Mouse (Mus musculus): ENCODE data around the gene Pdzrn4. TPM values are rescaled to one million over a fixed set of nuclear protein-coding genes. Genes with fewer than 3 reads are reported as not detected.
"Not testable (repeated sequence)": the region's sequence is repeated elsewhere in the genome, so short reads cannot be mapped to it uniquely, and the experiment has no call there.

Pdzrn4 gene
- under 1 TPM; 0.44 to 0.94 (median 0.49) TPM for total RNA-seq (2022)

GRCm38 (mm10) chr15:92396770-92397608, at the start of gene Pdzrn4:
Pdzrn4 (plus strand) TSS chr15:92396881.
- peak in 1 of 2 experiments; percentile 2 for DNase-seq (ENCODE audit: low spot score in 2 of 2)

DNA sequence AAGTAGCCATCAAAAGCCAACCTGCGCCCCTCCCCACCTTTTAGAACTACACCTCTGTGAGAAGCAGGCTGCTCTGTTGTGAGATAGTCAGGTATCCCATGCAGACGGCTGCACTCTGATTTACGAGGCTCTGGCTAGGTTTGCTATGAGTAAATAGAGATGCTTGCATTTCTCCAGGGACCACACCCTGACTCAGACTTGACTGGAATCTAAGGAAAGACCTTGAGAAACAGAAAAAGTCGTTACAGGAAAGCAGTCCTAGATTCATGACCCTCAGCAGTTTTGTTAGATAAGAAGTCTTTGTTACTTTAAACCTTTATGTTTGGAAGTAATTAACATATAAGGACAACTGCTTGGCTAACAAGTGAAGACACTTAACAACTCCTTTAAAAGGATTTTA, 49.3 kb upstream of the Pdzrn4 start:
- no peak for DNase-seq (ENCODE audit: low spot score in 2 of 2)

- DNase-seq (ENCODE audit: low spot score in 2 of 2): no peak
Measured at GRCm38 (mm10) chr15:92347902-92348301, 48.8 kb upstream of the Pdzrn4 start.

GRCm38 (mm10) chr15:92348453-92348852, 48.2 kb upstream of the Pdzrn4 start:
- not testable (repeated sequence) for DNase-seq (ENCODE audit: low spot score in 2 of 2)

DNA sequence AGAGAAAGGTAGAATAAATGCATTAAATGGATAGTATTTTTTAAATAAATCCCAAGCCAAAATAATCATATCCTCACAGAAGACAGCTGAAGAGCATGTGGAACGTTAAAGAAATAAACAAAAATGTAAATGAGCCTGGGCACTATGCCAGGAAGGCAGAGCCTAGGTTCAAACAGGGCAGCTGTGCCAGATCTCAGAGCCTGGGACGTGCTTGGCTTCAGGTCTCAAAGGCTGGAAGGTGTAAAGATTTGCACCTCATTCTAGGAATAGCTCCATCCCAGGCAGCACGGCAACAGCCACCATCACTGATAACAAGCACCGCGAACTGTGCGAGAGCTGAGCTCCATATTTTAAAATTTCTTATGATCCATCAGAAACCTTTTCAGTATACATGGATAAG, 32.5 kb upstream of the Pdzrn4 start:
- DNase-seq (ENCODE audit: low spot score in 2 of 2): no peak

- DNase-seq (ENCODE audit: low spot score in 2 of 2): no peak
Measured at GRCm38 (mm10) chr15:92364592-92364991, 32.1 kb upstream of the Pdzrn4 start.

DNA sequence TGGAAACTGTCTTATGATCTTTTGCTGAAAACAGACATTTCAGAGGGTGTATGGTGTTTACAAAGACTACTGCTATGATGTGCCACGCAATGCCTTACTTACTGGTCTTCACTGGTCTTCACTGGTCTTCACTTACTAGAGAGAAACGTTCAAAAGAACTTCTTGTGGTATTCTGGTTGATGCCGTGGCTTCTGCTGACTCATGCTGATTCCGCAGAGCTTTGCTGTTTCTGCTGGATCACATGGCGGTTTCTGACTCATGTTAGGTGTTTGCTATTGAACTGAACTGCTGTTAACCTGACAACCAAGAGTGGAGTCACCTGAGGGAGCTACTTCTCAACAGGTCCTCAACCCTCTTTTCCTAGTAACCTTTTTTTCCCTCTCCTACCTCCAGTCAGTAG, 1.9 kb upstream of the Pdzrn4 start:
- DNase-seq (ENCODE audit: low spot score in 2 of 2): no peak

GRCm38 (mm10) chr15:92398747-92399146, 2.1 kb downstream of the Pdzrn4 start:
- DNase-seq (ENCODE audit: low spot score in 2 of 2): no peak

- DNase-seq (ENCODE audit: low spot score in 2 of 2): no peak
Measured at GRCm38 (mm10) chr15:92399278-92399677, 2.6 kb downstream of the Pdzrn4 start.

DNA sequence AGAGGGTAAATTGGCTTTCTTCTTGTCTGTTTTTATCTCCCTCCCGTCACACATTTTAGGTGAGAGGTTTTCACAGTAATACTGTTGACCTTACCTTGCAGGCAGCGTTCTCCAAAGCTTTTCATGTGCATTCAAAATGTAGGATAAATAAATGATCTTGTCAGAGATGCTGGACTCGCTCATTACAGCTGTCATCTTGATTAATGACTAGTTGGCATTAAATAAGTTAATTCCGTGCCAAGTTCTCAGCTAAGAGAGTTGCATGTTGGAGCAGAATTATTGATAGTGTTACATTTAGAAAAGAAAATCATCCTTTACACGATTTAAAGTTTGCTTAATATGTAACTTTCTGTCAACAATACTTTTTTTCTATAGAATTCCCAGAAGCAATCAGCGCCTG, 4.9 kb downstream of the Pdzrn4 start:
- DNase-seq (ENCODE audit: low spot score in 2 of 2): no peak

- DNase-seq (ENCODE audit: low spot score in 2 of 2): no peak
Measured at GRCm38 (mm10) chr15:92415323-92415722, 18.6 kb downstream of the Pdzrn4 start.

- DNase-seq (ENCODE audit: low spot score in 2 of 2): no peak
Measured at GRCm38 (mm10) chr15:92416141-92416540, 19.5 kb downstream of the Pdzrn4 start.

- DNase-seq (ENCODE audit: low spot score in 2 of 2): no peak
Measured at GRCm38 (mm10) chr15:92416658-92417057, 20.0 kb downstream of the Pdzrn4 start.

DNA sequence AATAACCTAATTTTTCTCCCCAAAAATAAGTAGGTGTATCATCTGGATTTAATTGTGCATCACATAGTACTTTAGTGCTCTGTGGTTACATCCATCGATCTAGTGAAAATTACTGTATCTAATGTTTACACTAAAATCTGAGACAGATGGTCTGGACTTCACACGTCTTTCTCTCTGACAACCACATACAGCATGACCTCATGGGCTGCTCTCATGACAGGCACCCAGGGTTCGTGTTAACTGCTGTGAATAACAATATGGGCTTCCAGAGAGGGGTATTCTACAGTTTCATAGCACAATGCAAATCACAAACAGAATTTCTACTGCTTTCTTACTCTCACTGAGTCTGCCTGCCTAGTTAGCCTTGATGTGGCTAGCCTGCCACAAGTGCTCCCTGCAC, 20.4 kb downstream of the Pdzrn4 start:
- DNase-seq (ENCODE audit: low spot score in 2 of 2): no peak

GRCm38 (mm10) chr15:92434605-92435004, 37.9 kb downstream of the Pdzrn4 start:
- no peak for DNase-seq (ENCODE audit: low spot score in 2 of 2)

DNA sequence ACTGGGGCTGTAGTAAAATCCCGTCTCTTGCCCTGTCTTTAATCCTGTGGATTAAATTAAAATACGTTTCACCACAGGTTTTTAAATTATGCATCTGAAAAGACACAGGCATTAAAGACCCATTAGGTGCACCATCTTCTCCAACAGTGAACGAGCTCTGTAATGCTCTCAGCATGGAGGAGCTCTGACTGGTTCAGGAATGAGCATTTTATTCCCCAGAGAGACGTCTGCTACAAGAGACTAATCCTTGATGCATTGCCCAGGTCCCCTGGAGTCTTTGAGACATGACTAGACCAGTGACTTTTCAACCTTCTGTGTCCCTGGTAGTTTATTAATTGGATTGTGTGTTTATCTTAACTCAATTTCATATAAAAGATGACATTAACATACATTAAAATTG, 38.6 kb downstream of the Pdzrn4 start:
- DNase-seq (ENCODE audit: low spot score in 2 of 2): no peak

- no peak for DNase-seq (ENCODE audit: low spot score in 2 of 2)
Measured at GRCm38 (mm10) chr15:92441630-92442180, 45.0 kb downstream of the Pdzrn4 start.

DNA sequence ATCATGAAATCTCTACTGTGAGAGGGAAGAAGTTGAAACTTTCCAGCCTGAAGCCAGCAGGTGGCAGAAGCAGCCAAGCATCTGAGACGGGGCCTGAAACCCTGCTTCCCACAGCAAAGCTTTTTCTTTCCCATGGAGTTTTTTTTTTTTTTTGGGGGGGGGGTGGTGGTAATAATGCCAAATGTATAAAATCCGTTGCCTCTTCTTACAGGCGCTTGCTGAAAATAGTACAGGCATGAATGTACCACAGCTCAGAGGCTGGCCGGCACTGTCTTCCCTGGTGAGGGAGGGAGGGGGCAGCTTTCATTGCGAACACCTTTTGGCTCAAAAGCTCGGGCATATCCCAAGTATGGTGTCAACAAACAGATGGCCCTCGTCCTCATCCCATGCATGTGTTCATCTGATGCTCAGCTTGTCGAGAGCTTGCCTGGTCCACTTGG, 51.0 kb downstream of the Pdzrn4 start:
- no peak for DNase-seq (ENCODE audit: low spot score in 2 of 2)

DNA sequence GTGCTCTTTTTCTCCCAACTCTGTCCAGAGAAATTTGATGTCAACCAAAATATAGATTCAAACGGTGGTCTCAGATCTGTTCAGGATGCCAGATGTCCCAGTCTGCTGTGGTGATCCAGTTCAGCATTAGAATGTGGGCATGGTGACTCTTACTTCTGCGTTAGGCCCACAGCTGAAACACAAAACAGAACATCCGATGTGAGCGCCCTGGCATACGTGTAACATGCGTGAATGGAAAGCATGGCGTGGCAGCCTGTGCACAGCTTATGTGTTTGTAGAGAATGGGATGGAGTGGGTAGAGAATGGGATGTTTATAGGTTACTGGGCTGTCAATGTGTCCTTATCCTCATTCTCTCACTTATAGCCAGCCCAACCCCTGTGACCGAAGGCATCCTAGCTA, 52.4 kb downstream of the Pdzrn4 start:
- DNase-seq (ENCODE audit: low spot score in 2 of 2): no peak

DNA sequence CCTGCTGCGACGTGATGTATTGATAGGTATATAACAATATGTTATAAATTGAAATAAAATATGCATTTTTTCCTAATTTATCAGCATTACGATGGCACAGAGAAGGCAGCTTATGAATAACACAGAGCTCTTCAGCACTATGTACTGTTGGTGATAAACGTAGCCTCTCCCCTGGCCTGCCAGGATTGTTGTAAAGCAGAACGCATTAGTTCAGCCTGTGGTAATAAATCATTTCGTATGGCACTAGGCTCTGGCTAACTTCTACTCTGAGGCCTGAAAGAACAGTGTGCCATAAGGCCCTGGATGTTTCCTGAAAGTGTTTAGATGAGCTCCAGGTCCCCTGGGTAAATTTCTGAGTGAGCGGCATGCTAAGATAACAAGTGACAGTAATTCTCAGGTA, 55.9 kb downstream of the Pdzrn4 start:
- DNase-seq (ENCODE audit: low spot score in 2 of 2): no peak

- DNase-seq (ENCODE audit: low spot score in 2 of 2): no peak
Measured at GRCm38 (mm10) chr15:92482198-92482597, 85.5 kb downstream of the Pdzrn4 start.

DNA sequence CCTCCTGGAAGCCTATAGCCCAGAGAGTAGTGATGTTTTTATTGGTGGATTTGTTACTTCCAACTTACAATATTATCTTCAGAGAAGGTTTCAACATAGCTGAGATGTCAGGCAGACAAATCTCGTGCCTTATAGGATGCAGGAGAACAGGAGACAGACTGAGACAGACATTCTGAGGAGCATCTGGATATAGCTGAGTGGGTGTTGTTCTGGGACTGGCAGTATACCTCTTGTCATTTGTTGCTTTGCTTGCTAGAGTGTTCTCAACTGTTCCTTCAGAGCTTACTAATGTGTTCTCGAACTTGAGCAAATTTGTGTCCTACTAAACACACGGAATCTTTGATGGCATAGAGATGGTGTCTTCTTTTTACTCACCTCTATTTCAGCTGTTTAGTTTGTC, 94.7 kb downstream of the Pdzrn4 start:
- DNase-seq (ENCODE audit: low spot score in 2 of 2): no peak

All from gastrocnemius, adult 8-10 months (tissue).